Mouse (Mus musculus) CD4-positive helper T cell, adult 2 months (primary cell): ENCODE results near the gene Gpr87.

Experiments used
- DNase-seq: peaks from one replicate; pipeline ENCODE4 v3.0.0-alpha.2; 2012; ENCODE audit warnings: low read depth, missing footprints, low spot score

The Gpr87 gene

GRCm38 (mm10) chr3:59194938-59195337 is at the start of gene Gpr87:
Gpr87 (minus strand) TSS chr3:59195104.
- DNase-seq, result no peak

GRCm38 (mm10) chr3:59243384-59243783 is 48.5 kb upstream of the Gpr87 start:
- no peak for DNase-seq

- DNase-seq, result peak; percentile 45
These were observed 40.0 kb upstream of the Gpr87 start for GRCm38 (mm10) chr3:59234878-59235277.

GRCm38 (mm10) chr3:59230912-59231311 is 36.0 kb upstream of the Gpr87 start:
- no peak for DNase-seq

- DNase-seq, result peak; percentile 53
These were observed 34.0 kb upstream of the Gpr87 start for GRCm38 (mm10) chr3:59228730-59229551.

GRCm38 (mm10) chr3:59227696-59228095 is 32.8 kb upstream of the Gpr87 start:
- DNase-seq, result no peak

GRCm38 (mm10) chr3:59225411-59225810 is 30.5 kb upstream of the Gpr87 start:
- DNase-seq, result no peak

- no peak for DNase-seq
These were observed 27.4 kb upstream of the Gpr87 start for GRCm38 (mm10) chr3:59222303-59222702.

GRCm38 (mm10) chr3:59219326-59219725 is 24.4 kb upstream of the Gpr87 start:
- no peak for DNase-seq

GRCm38 (mm10) chr3:59217211-59217610 is 22.3 kb upstream of the Gpr87 start:
- no peak for DNase-seq

- DNase-seq, result no peak
These were observed 17.5 kb upstream of the Gpr87 start for GRCm38 (mm10) chr3:59212404-59212803.

GRCm38 (mm10) chr3:59211784-59212183 is 16.9 kb upstream of the Gpr87 start:
- no peak for DNase-seq

GRCm38 (mm10) chr3:59210727-59211126 is 15.8 kb upstream of the Gpr87 start, which contains the start of gene P2ry13:
P2ry13 (minus strand) TSS chr3:59210882.
- DNase-seq, result no peak

- DNase-seq, result no peak
These were observed 15.2 kb upstream of the Gpr87 start for GRCm38 (mm10) chr3:59210089-59210488.

- peak; percentile 62 for DNase-seq
These were observed 14.0 kb upstream of the Gpr87 start for GRCm38 (mm10) chr3:59208650-59209548.

GRCm38 (mm10) chr3:59205941-59206340 is 11.0 kb upstream of the Gpr87 start:
- DNase-seq, result peak; percentile 51

- DNase-seq, result no peak
These were observed 10.0 kb upstream of the Gpr87 start for GRCm38 (mm10) chr3:59204719-59205503.

GRCm38 (mm10) chr3:59203802-59204520 is 9.1 kb upstream of the Gpr87 start:
- peak; percentile 77 for DNase-seq

- no peak for DNase-seq
These were observed 2.5 kb upstream of the Gpr87 start for GRCm38 (mm10) chr3:59197329-59197948.

- no peak for DNase-seq
These were observed 805 bp downstream of the Gpr87 start for GRCm38 (mm10) chr3:59194099-59194498.
